Mouse (Mus musculus): ENCODE measurements around the gene Cracr2b. TPM values are rescaled to one million over a fixed set of nuclear protein-coding genes. Genes with fewer than 3 reads are reported as not detected.

Cracr2b gene
- polyA plus RNA-seq, 1 experiment from 2014 or later = 13.1 TPM

DNA sequence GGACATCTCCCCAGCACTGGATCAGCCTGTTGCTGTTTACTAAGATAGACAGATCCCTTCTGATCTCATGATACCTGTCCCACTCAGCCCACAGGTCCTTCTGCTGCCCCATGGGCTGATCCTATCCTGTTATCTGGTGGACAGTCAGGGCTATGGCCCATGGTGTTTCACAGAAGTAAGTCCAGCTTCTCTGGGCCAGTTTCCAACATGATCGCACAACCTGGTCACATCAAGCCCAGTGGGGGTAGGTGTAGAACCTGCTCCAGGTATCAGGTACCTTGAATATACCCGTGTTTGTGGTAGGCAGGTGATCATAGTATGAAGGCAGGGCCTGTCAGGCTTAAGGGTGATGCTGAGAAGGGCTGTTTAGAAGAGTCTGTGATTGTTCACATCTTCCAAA lies 34.5 kb downstream of the Cracr2b start:
- no peak for ATAC-seq (ENCODE audit: low FRiP score, low TSS enrichment)
- H3K36me3 ChIP-seq (ENCODE audit: control insufficient read depth, insufficient read depth, low read length) = peaks cover 32% of the 10 kb centered on the region
- H3K4me2 ChIP-seq (replicated peaks; ENCODE audit: low read depth, low read length) = no peak overlapping the region
- no peaks in the 10 kb centered on the region for H3K27me3 ChIP-seq (ENCODE audit: control insufficient read depth, insufficient read depth, low read length)
- 98% methylated on average over 2 of the region's 2 CpGs for WGBS
- peaks cover 8% of the 10 kb centered on the region; the same call in 1 of the 2 replicates for H3K4me1 ChIP-seq (ENCODE audit: control insufficient read depth, insufficient read depth, low read length)
- H3K9ac ChIP-seq (ENCODE audit: low read depth, low read length) = no peak overlapping the region
- no peak overlapping the region for H3K4me3 ChIP-seq (ENCODE audit: low read length)
- no peak overlapping the region for H3K27ac ChIP-seq (ENCODE audit: low read depth, low read length)
- H3K9me3 ChIP-seq (ENCODE audit: control insufficient read depth, low read length) = no peaks in the 10 kb centered on the region

DNA sequence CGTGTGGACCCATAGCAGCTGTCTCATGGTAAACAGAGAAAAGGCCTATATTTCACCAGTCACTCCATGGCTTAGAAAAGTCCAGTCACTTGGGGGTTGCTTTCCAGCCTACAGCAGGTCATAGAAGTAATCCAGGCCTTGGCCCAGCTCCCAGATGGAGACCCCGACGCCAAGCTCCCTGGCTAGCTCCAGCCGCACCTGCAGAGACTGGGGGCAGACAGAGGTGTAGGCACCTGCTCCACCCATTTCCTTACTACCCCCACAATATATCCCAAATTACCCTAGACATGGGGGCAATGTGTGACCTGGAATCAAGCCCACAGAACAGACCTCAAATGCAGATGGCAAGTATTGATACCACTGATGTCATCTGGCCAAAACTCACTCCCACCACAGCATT lies 35.0 kb downstream of the Cracr2b start:
- Histone ChIP-seq H3K4me1 (ENCODE audit: control insufficient read depth, insufficient read depth, low read length) (peaks cover 8% of the 10 kb centered on the region; the same call in 1 of the 2 replicates), H3K9me3 (ENCODE audit: control insufficient read depth, low read length) (no peaks in the 10 kb centered on the region), H3K4me2 (replicated peaks; ENCODE audit: low read depth, low read length) (no peak overlapping the region), H3K9ac (ENCODE audit: low read depth, low read length) (no peak overlapping the region), H3K27ac (ENCODE audit: low read depth, low read length) (no peak overlapping the region), H3K27me3 (ENCODE audit: control insufficient read depth, insufficient read depth, low read length) (no peaks in the 10 kb centered on the region), H3K4me3 (ENCODE audit: low read length) (no peak overlapping the region), H3K36me3 (ENCODE audit: control insufficient read depth, insufficient read depth, low read length) (peaks cover 32% of the 10 kb centered on the region)
- 86% methylated on average over 4 of the region's 4 CpGs for WGBS
- ATAC-seq (ENCODE audit: low FRiP score, low TSS enrichment) = no peak

DNA sequence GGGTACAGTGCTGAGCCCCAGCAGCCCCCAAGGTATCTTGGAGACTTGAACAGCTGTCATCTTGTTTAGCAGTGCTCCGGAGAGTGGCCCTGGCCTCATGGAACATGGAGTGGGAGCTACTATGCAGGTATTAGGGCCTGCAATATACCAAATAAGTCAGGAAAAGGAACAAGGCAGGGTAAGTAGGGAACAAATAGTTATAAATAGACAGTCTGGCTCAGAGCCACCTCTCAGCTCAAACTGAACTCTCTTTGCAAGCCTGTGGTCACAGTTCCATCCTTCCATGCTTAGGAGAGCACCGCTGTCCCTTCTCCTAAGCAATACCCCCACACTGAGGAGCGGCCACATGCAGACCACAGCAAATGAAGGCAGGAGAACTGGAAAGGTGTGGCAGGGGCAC lies 36.7 kb downstream of the Cracr2b start:
- Histone ChIP-seq H3K36me3 (ENCODE audit: control insufficient read depth, insufficient read depth, low read length) (peaks cover 21% of the 10 kb centered on the region), H3K9ac (ENCODE audit: low read depth, low read length) (no peak overlapping the region), H3K4me1 (ENCODE audit: control insufficient read depth, insufficient read depth, low read length) (peaks cover 8% of the 10 kb centered on the region; the same call in 1 of the 2 replicates), H3K4me2 (replicated peaks; ENCODE audit: low read depth, low read length) (no peak overlapping the region), H3K4me3 (ENCODE audit: low read length) (no peak overlapping the region), H3K27me3 (ENCODE audit: control insufficient read depth, insufficient read depth, low read length) (no peaks in the 10 kb centered on the region), H3K27ac (ENCODE audit: low read depth, low read length) (no peak overlapping the region), H3K9me3 (ENCODE audit: control insufficient read depth, low read length) (no peaks in the 10 kb centered on the region)
- WGBS = 89% methylated on average over 3 of the region's 3 CpGs
- ATAC-seq (ENCODE audit: low FRiP score, low TSS enrichment) = no peak

DNA sequence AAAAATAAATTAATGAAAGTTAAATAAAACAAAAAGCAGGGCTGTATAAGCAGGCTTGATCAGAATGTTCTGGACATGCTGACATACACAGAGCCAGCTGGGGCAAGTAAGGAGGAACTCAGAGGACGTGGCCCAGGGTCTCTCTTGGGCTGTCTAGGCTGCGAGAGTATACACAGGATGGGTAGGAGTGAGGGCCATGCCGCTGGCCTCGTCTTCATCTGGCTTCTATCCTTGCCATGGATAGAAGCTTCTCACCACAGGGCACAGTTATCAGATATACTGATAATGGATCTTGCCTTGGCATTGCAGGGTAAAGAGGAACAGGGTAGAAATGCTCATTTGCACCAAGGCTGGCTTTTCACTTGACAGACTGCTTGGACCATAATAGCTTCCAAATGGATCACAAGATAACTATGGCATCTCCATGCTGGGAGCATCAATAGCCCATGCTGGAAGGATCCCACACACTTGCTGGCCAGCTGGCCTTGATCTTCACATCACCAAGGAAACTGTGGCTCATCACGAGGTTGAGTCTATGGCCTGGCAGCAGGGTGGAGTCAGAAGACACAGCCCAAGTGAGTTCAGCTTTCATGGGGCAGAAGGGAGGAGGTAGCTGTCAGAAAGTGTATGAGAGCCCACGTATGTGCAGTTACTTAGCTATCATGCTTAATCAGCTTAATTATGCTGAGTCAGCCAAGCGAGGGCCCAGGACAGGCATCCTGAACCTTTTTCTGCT lies 41.1 kb downstream of the Cracr2b start:
- 82% methylated on average over 7 of the region's 7 CpGs for WGBS

DNA sequence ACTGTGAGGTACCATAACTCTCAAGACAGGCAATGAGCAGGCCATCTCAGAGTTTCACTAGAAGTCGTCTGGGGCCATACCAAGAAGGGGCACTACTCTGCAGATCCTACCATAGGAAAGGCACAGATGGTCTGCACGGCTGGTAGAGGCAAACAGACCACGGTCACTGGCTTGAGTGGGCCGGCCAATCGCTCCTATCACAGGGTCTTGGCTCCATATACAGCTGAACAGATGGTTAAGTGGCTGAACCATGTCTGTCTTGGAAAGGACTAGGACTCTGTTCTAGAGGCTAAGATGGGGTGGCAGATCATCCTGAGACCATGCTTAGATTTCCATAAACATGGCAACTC lies 41.6 kb downstream of the Cracr2b start:
- ATAC-seq (ENCODE audit: low FRiP score, low TSS enrichment) = no peak
- Histone ChIP-seq H3K4me2 (replicated peaks; ENCODE audit: low read depth, low read length) (no peak overlapping the region), H3K4me3 (ENCODE audit: low read length) (no peak overlapping the region), H3K4me1 (ENCODE audit: control insufficient read depth, insufficient read depth, low read length) (peaks cover 8% of the 10 kb centered on the region; the same call in 1 of the 2 replicates), H3K27ac (ENCODE audit: low read depth, low read length) (no peak overlapping the region), H3K27me3 (ENCODE audit: control insufficient read depth, insufficient read depth, low read length) (no peaks in the 10 kb centered on the region), H3K9me3 (ENCODE audit: control insufficient read depth, low read length) (no peaks in the 10 kb centered on the region), H3K36me3 (ENCODE audit: control insufficient read depth, insufficient read depth, low read length) (peaks cover 2% of the 10 kb centered on the region; the same call in 1 of the 2 replicates), H3K9ac (ENCODE audit: low read depth, low read length) (no peak overlapping the region)
- WGBS = 93% methylated on average over 5 of the region's 5 CpGs

More for the DNA sequence above, 41.1 kb downstream of the Cracr2b start:
- no peak overlapping the region for H3K9ac ChIP-seq (ENCODE audit: low read depth, low read length)
- no peak overlapping the region for H3K27ac ChIP-seq (ENCODE audit: low read depth, low read length)
- H3K27me3 ChIP-seq (ENCODE audit: control insufficient read depth, insufficient read depth, low read length) = no peaks in the 10 kb centered on the region
- H3K4me3 ChIP-seq (ENCODE audit: low read length) = no peak overlapping the region
- no peaks in the 10 kb centered on the region for H3K9me3 ChIP-seq (ENCODE audit: control insufficient read depth, low read length)
- H3K4me1 ChIP-seq (ENCODE audit: control insufficient read depth, insufficient read depth, low read length) = peaks cover 8% of the 10 kb centered on the region; the same call in 1 of the 2 replicates
- peaks cover 2% of the 10 kb centered on the region; the same call in 1 of the 2 replicates for H3K36me3 ChIP-seq (ENCODE audit: control insufficient read depth, insufficient read depth, low read length)
- ATAC-seq (ENCODE audit: low FRiP score, low TSS enrichment) = no peak
- no peak overlapping the region for H3K4me2 ChIP-seq (replicated peaks; ENCODE audit: low read depth, low read length)

DNA sequence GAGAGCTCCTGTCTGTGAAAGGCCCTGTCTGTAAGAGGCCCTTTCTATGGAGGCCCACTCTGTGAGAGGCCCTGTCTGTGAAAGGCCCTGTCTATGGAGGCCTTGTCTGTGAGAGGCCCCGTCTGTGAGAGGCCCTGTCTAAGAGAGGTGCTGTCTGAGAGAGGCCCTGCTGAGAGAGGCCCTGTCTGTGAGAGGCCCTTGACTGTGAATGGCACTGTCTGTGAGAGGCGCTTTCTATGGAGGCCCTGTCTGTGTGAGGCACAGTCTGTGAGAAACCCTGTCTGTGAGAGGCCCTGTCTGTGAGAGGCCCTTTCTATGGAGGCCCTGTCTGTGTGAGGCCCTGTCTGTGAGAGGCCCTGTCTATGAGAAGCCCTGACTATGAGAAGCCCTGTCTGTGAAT lies 45.4 kb downstream of the Cracr2b start:
- Histone ChIP-seq H3K9ac (ENCODE audit: low read depth, low read length) (no peak overlapping the region), H3K36me3 (ENCODE audit: control insufficient read depth, insufficient read depth, low read length) (no peaks in the 10 kb centered on the region; the same call in 1 of the 2 replicates), H3K4me2 (replicated peaks; ENCODE audit: low read depth, low read length) (no peak overlapping the region), H3K27me3 (ENCODE audit: control insufficient read depth, insufficient read depth, low read length) (no peaks in the 10 kb centered on the region), H3K4me3 (ENCODE audit: low read length) (no peak overlapping the region), H3K27ac (ENCODE audit: low read depth, low read length) (no peak overlapping the region), H3K4me1 (ENCODE audit: control insufficient read depth, insufficient read depth, low read length) (no peaks in the 10 kb centered on the region), H3K9me3 (ENCODE audit: control insufficient read depth, low read length) (no peaks in the 10 kb centered on the region)
- WGBS = 87% methylated on average over 2 of the region's 2 CpGs
- no peak for ATAC-seq (ENCODE audit: low FRiP score, low TSS enrichment)

DNA sequence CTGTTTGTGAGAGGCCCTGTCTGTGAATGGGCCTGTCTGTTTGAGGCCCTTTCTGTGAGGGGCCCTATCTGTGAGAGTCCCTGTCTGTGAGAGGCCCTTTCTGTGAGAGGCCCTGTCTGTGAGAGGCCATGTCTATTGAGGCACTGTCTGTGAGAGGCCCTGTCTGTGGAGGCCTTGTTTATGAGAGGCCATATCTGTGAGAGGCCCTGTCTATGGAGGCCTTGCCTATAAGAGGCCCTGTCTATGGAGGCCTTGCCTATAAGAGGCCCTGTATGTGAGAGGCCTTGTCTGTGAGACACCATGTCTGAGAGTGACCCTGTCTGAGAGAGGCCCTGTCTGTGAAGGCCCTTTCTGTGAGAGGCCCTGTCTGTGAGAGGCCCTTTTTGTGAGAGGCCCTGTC lies 47.3 kb downstream of the Cracr2b start:
- Histone ChIP-seq H3K4me3 (ENCODE audit: low read length) (no peak overlapping the region), H3K9me3 (ENCODE audit: control insufficient read depth, low read length) (no peaks in the 10 kb centered on the region), H3K36me3 (ENCODE audit: control insufficient read depth, insufficient read depth, low read length) (no peaks in the 10 kb centered on the region; the same call in 1 of the 2 replicates), H3K27ac (ENCODE audit: low read depth, low read length) (no peak overlapping the region), H3K4me2 (replicated peaks; ENCODE audit: low read depth, low read length) (no peak overlapping the region), H3K9ac (ENCODE audit: low read depth, low read length) (no peak overlapping the region), H3K4me1 (ENCODE audit: control insufficient read depth, insufficient read depth, low read length) (no peaks in the 10 kb centered on the region), H3K27me3 (ENCODE audit: control insufficient read depth, insufficient read depth, low read length) (no peaks in the 10 kb centered on the region)
- ATAC-seq (ENCODE audit: low FRiP score, low TSS enrichment) = no peak

DNA sequence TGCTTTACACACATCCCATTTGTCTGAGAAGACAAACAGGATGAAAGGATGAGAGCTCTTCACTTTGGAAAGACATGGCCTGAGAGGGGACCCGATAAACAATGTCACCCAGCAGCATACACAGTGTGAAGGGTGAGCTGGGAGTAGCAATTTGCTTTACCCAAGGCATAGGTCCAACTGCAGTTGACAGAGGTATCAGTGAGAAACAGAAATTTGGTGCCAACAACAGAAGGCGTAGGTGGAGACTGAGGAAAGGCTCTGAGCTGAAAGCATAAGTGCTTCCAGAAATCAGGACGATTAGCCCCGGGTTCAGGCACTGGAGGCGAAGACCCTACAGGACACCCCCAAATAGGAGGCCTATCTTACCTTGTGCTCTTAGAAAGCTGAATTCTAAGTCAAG lies 49.3 kb downstream of the Cracr2b start:
- no peak for ATAC-seq (ENCODE audit: low FRiP score, low TSS enrichment)
- H3K9me3 ChIP-seq (ENCODE audit: control insufficient read depth, low read length) = no peaks in the 10 kb centered on the region
- H3K4me3 ChIP-seq (ENCODE audit: low read length) = no peak overlapping the region
- H3K27me3 ChIP-seq (ENCODE audit: control insufficient read depth, insufficient read depth, low read length) = no peaks in the 10 kb centered on the region
- H3K36me3 ChIP-seq (ENCODE audit: control insufficient read depth, insufficient read depth, low read length) = no peaks in the 10 kb centered on the region; the same call in 1 of the 2 replicates
- no peaks in the 10 kb centered on the region for H3K4me1 ChIP-seq (ENCODE audit: control insufficient read depth, insufficient read depth, low read length)
- no peak overlapping the region for H3K4me2 ChIP-seq (replicated peaks; ENCODE audit: low read depth, low read length)
- WGBS = 92% methylated on average over 5 of the region's 5 CpGs
- H3K27ac ChIP-seq (ENCODE audit: low read depth, low read length) = no peak overlapping the region
- H3K9ac ChIP-seq (ENCODE audit: low read depth, low read length) = no peak overlapping the region

DNA sequence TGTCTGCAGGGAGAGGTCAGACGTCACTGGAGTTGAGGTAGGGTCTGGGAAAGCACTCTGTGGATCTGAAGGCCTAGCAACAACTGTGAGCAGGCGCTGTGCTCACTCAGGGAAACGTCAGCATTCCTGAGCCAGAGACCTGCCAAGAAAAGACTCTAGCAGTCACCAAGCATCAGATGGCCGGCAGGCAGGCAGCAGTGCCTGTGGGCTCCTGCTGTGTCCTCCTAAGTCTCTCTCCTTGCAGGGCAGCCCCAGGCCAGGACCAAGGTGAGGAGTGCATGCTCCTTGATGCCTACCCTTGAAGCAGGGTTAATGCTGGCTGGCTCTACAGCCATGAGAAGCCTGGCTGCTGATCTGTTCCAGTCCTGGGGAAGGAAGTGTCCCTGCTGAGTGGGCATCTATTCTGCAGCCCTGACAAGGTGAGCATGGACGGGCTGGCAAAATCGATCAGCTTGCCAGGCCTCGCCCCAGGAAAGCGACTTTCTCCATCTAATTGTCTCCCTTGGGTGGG lies 49.8 kb downstream of the Cracr2b start:
- Histone ChIP-seq H3K27me3 (ENCODE audit: control insufficient read depth, insufficient read depth, low read length) (no peaks in the 10 kb centered on the region), H3K27ac (ENCODE audit: low read depth, low read length) (no peak overlapping the region), H3K36me3 (ENCODE audit: control insufficient read depth, insufficient read depth, low read length) (no peaks in the 10 kb centered on the region; the same call in 1 of the 2 replicates), H3K4me1 (ENCODE audit: control insufficient read depth, insufficient read depth, low read length) (no peaks in the 10 kb centered on the region), H3K4me3 (ENCODE audit: low read length) (no peak overlapping the region), H3K4me2 (replicated peaks; ENCODE audit: low read depth, low read length) (no peak overlapping the region), H3K9ac (ENCODE audit: low read depth, low read length) (no peak overlapping the region), H3K9me3 (ENCODE audit: control insufficient read depth, low read length) (no peaks in the 10 kb centered on the region)
- no peak for ATAC-seq (ENCODE audit: low FRiP score, low TSS enrichment)
- WGBS = 82% methylated on average over 8 of the region's 8 CpGs

Data from kidney, embryonic 14.5 days (tissue).